Mouse (Mus musculus) G1E (cell line): Measurements from ENCODE around the gene Hist2h3c2.

ENCODE experiments used
- CTCF ChIP-seq: IDR thresholded peaks from 2 replicates; pipeline ENCODE4 v1.5.1; 2012; ENCODE audit warnings: low read depth, low read length, inconsistent platforms, mixed read lengths
- GATA1 ChIP-seq: IDR thresholded peaks from 2 replicates; pipeline ENCODE4 v1.6.1; 2012; ENCODE audit warnings: borderline replicate concordance, low read length, inconsistent platforms, mixed read lengths
- GATA2 ChIP-seq: IDR thresholded peaks from 2 replicates; pipeline ENCODE4 v1.6.1; 2012; ENCODE audit warnings: low read depth, low read length, inconsistent platforms, borderline replicate concordance
- POLR2AphosphoS5 ChIP-seq: IDR thresholded peaks from 2 replicates; pipeline ENCODE4 v1.6.1; 2012; ENCODE audit warnings: low read depth, low read length, inconsistent platforms; ENCODE audit not compliant: insufficient replicate concordance
- TAL1 ChIP-seq: conservative IDR thresholded peaks from 2 replicates; pipeline ENCODE4 v1.6.1; 2012; ENCODE audit warnings: low read depth, low read length, inconsistent platforms, mixed read lengths

DNA sequence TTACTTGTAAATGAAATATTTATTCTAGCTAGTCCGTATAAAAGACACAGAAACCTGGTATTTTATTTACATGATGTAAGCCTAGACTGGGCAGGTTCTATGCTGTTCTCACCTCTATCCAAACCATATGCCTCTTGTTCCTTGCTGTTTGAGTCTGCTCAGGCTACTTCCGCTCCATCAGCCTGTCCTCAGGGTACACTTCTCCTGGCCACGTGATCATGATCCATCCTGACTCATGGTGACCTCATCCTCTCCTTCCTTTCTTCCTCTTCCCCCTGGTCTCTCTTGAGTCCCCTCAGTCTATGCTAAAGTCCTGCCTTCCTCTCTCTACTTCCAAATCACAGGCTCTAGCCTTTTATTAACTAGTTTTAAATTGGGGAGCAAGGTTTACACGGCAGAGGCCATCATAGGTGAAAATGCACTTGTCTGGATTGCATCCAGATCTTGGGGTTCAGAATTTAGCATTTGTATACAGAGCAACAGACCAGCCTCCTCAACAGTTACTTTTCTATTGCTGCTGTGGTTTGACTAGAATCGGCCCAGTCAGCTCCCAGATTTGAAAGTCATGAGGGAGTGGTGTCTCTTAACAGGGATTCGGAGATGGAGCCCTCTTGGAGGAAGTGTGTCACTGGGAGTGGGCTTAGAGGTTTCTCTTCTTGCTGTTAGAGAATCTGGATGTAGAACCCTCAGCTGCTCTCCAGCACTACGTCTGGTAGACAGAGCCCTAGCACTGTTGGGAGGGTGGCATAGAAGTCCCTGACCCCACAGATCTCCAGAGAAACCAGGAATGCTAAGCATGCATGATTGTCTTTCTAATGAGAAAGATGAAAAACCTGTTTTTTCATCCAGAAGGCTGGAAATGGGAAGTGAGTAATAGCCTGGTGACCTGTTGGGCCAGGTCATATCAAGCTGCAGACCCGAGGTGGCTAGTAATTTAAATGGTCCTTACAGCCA is 12.0 kb downstream of the Hist2h3c2 start:
- no peak for TF ChIP-seq CTCF
- no peak for TF ChIP-seq GATA2
- no peak for TF ChIP-seq POLR2AphosphoS5
- no peak for TF ChIP-seq GATA1
- TF ChIP-seq TAL1: no peak
